Mouse (Mus musculus) stomach, embryonic 14.5 days (tissue): Measurements from ENCODE around the gene A26c2. TPM values are rescaled to one million over a fixed set of nuclear protein-coding genes. Genes with fewer than 3 reads are reported as not detected.

Experiments
- ATAC-seq: fragments of 200-750 bp; cut with Nextera tagmentation; 2 replicates; pipeline ENCODE4 v1.8.0; 2017; ENCODE audit warnings: low read depth, moderate TSS enrichment; ENCODE audit not compliant: insufficient number of reproducible peaks, insufficient read depth, low FRiP score
- H3K27ac ChIP-seq: fragments of 300-500 bp; sonication (generic); 2 replicates; pipeline ENCODE4 v1.5.1; 2014; ENCODE audit warnings: mild to moderate bottlenecking, low read length, moderate library complexity, mixed read lengths
- H3K27me3 ChIP-seq: fragments of 300-500 bp; sonication (generic); 2 replicates; pipeline ENCODE4 v1.6.1; 2014; ENCODE audit warnings: low read length, control low read depth, mixed read lengths; ENCODE audit not compliant: control insufficient read depth, insufficient read depth
- H3K36me3 ChIP-seq: fragments of 300-500 bp; sonication (generic); 2 replicates; pipeline ENCODE4 v1.6.1; 2014; ENCODE audit warnings: mild to moderate bottlenecking, control low read depth, low read length, moderate library complexity, mixed read lengths; ENCODE audit not compliant: control insufficient read depth, insufficient read depth
- H3K4me1 ChIP-seq: fragments of 300-500 bp; sonication (generic); 2 replicates; pipeline ENCODE4 v1.6.1; 2014; ENCODE audit warnings: low read length, control low read depth, mixed read lengths; ENCODE audit not compliant: control insufficient read depth, insufficient read depth
- H3K4me2 ChIP-seq: fragments of 300-500 bp; sonication (generic); replicated peaks from 2 replicates; pipeline ENCODE4 v1.6.1; 2014; ENCODE audit warnings: low read depth, low read length, control low read depth
- H3K4me3 ChIP-seq: fragments of 300-500 bp; sonication (generic); 2 replicates; pipeline ENCODE4 v1.5.1; 2014; ENCODE audit warnings: low read depth, low read length, control low read depth
- H3K9ac ChIP-seq: fragments of 300-500 bp; sonication (generic); replicated peaks from 2 replicates; pipeline ENCODE4 v1.6.1; 2014; ENCODE audit warnings: low read depth, mild to moderate bottlenecking, control low read depth, low read length, moderate library complexity, mixed read lengths
- H3K9me3 ChIP-seq: fragments of 300-500 bp; sonication (generic); 2 replicates; pipeline ENCODE4 v1.6.1; 2016; ENCODE audit warnings: low read depth, low read length, control low read depth; ENCODE audit not compliant: control insufficient read depth
- WGBS: fragments of 180-500 bp; shearing (Covaris S2); extraction: QIAGEN DNeasy Blood & Tissue Kit; methylation state at CpG from one replicate; pipeline ENCODE4 v1.1.7; 2014; 5-methylcytosine and 5-hydroxymethylcytosine counted together
- polyA plus RNA-seq: library from polyadenylated mRNA; unstranded; fragments of >200 nt; fragmentation: Nextera tagmentation; extraction: Ambion mirVana; gene quantifications from 2 replicates; pipeline ENCODE4 v1.2.1, GENCODE M21; 2014

A26c2 gene
- polyA plus RNA-seq, result not detected in 2 replicates

DNA sequence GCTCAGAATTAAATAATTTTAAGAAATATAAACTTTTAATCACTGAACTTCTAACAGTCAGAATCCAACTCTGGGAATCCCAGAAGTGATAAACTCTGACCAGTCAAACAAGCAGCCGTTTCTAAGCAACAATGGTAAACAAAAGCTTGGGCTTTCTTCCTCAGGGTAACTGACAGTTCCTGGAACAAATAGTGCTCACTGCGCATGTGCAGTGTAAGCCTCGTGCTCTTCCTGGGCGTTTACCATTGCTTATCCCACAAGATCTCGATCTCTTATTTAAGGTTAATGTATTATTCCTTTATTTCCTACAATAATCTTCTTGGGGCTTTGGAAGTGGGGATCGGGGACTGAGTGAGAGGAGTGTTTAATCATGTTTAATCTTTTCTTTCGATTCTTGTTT is at the start of gene A26c2:
A26c2 (minus strand) TSS at position 101 of the 400 bp plus-strand sequence.
- Histone ChIP-seq H3K27ac (no peak within 1 kb of the TSS), H3K9ac (no peak within 1 kb of the TSS), H3K4me2 (no peak within 1 kb of the TSS), H3K27me3 (no peaks in the 10 kb centered on the region), H3K4me1 (no peaks in the 10 kb centered on the region), H3K36me3 (no peaks in the 10 kb centered on the region), H3K9me3 (no peaks in the 10 kb centered on the region), H3K4me3 (no peak within 1 kb of the TSS)
- ATAC-seq, result no peak
- 80% methylated on average over 7 of the region's 7 CpGs for whole genome bisulfite sequencing

GRCm38 (mm10) chr7:62851471-62851870 is 28.0 kb upstream of the A26c2 start:
- no peak overlapping the region for H3K4me2 ChIP-seq
- H3K9ac ChIP-seq, result no peak overlapping the region
- no peaks in the 10 kb centered on the region for H3K36me3 ChIP-seq
- H3K9me3 ChIP-seq, result no peaks in the 10 kb centered on the region
- no peaks in the 10 kb centered on the region for H3K4me1 ChIP-seq
- ATAC-seq, result no peak
- H3K4me3 ChIP-seq, result no peak overlapping the region
- no peaks in the 10 kb centered on the region for H3K27me3 ChIP-seq
- H3K27ac ChIP-seq, result no peak overlapping the region
